Mouse (Mus musculus): ENCODE data around the gene Olfr1358. TPM values are rescaled to one million over a fixed set of nuclear protein-coding genes. Genes with fewer than 3 reads are reported as not detected.

Olfr1358 gene
- total and polyA plus RNA-seq, 3 experiments = not detected

DNA sequence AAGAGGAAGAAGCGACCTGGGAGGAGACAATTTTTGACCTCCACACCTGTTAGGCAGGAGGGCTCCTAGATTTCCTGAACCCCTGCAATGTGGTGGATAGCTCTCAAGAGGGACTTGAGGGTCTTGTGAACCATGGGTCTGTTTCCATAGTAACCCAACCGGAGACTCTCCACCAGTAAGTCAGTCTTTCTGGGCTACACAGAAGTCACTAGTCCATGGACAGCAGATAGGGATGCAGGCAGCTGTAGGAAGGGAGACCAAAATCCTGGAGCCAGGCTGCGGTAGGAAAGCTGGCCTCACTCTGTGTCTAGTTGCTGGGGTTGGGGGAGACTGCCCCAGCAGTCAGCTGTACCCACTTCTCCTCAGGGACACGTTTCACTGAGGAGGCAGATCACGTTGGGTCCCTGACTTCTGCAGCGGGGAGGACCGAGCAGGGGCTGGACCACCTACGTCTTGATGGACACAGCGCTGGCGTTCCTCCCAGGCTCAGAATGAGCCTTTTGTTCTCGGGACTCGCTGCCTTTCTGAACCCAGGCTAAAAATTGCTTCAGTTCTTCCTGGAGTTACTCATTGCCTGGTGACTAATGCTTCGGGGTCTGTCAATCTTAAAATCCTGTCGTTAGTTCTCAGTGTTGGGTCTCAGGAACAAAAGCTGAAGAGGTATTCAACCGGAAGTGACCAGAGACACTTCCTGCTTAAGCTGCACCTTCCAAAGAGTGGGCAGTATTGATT is 46.5 kb upstream of the Olfr1358 start:
- Histone ChIP-seq H3K79me2 (replicated peaks; ENCODE audit: control insufficient read depth, extremely low read depth, insufficient read depth, poor library complexity, severe bottlenecking) (no peaks in the 10 kb centered on the region), H3K27me3 (replicated peaks) (peaks cover 70% of the 10 kb centered on the region), H3K9ac (ENCODE audit: insufficient read depth, low read depth) (no peak overlapping the region), H3K4me3 (replicated peaks in 1 of 3; ENCODE audit: low read depth in 2 of 3, low read length in 2 of 3, poor library complexity in 1 of 3) (no peak overlapping the region), H3K4me1 (ENCODE audit: control insufficient read depth in 1 of 2, insufficient read depth in 2 of 2) (peaks cover 4% of the 10 kb centered on the region in 2 experiments; a peak in 1 of 4 replicates), H3K27ac (ENCODE audit: insufficient read depth, low read depth) (no peak overlapping the region), H3K4me2 (ENCODE audit: insufficient read depth, low read depth, poor library complexity, severe bottlenecking) (no peak overlapping the region), H3K36me3 (replicated peaks in 1 of 2; ENCODE audit: control insufficient read depth in 1 of 2, insufficient read depth in 1 of 2, low read length in 1 of 2) (no peaks in the 10 kb centered on the region), H3K9me3 (replicated peaks; ENCODE audit: low read length) (no peaks in the 10 kb centered on the region)
- TF ChIP-seq USF1 (IDR thresholded peaks at IDR 0.05; ENCODE audit: low read depth, low read length) = no peak
- TF ChIP-seq ZNF384 (IDR thresholded peaks at IDR 0.05; ENCODE audit: low read depth, low read length) = no peak
- TF ChIP-seq POLR2A (IDR thresholded peaks at IDR 0.05; ENCODE audit: low read depth, low read length) = no peak
- no peak for TF ChIP-seq ZC3H11A (IDR thresholded peaks at IDR 0.05; ENCODE audit: low read depth, low read length)
- no peak for TF ChIP-seq HCFC1 (IDR thresholded peaks at IDR 0.05; ENCODE audit: low read depth, low read length)
- TF ChIP-seq USF2 (conservative IDR thresholded peaks at IDR 0.05; ENCODE audit: low read depth, low read length) = no peak
- no peak for TF ChIP-seq MAX (IDR thresholded peaks at IDR 0.05; ENCODE audit: low read length)
- no peak for TF ChIP-seq JUND (conservative IDR thresholded peaks at IDR 0.05; ENCODE audit: low read depth, low read length)
- TF ChIP-seq IRF4 (IDR thresholded peaks at IDR 0.05; ENCODE audit: low read depth, low read length) = no peak
- TF ChIP-seq MYC (IDR thresholded peaks at IDR 0.05; ENCODE audit: low read depth, low read length) = no peak
- no peak for TF ChIP-seq MEF2A (IDR thresholded peaks at IDR 0.05; ENCODE audit: borderline replicate concordance, low read depth, low read length)
- no peak for TF ChIP-seq BHLHE40 (IDR thresholded peaks at IDR 0.05; ENCODE audit: low read depth, low read length)
- no peak for TF ChIP-seq ETS1 (conservative IDR thresholded peaks at IDR 0.05; ENCODE audit: low read depth, low read length)
- no peak for TF ChIP-seq CTCF (conservative IDR thresholded peaks at IDR 0.05 in 1 of 2, IDR thresholded peaks at IDR 0.05 in 1 of 2; ENCODE audit: low read depth in 2 of 2, low read length in 2 of 2)
- no peak for TF ChIP-seq GABPA (IDR thresholded peaks at IDR 0.05; ENCODE audit: insufficient replicate concordance, low read depth, low read length)
- no peak for TF ChIP-seq KAT2A (IDR thresholded peaks at IDR 0.05; ENCODE audit: insufficient replicate concordance, low read length)
- TF ChIP-seq RAD21 (IDR thresholded peaks at IDR 0.05; ENCODE audit: low read depth, low read length) = no peak
- dilution Hi-C loops (cut with MboI; ENCODE audit: extremely low pct_ligation_motif_present, extremely low pct_unique_long_range_greater_than_20kb, low sequenced_read_pairs) (no loop called here), in situ Hi-C loops (cut with MboI; ENCODE audit: low pct_ligation_motif_present, low pct_unique_long_range_greater_than_20kb, low sequenced_read_pairs) (no loop called here)
- no peak for DNase-seq (ENCODE audit: extremely low read depth)

DNA sequence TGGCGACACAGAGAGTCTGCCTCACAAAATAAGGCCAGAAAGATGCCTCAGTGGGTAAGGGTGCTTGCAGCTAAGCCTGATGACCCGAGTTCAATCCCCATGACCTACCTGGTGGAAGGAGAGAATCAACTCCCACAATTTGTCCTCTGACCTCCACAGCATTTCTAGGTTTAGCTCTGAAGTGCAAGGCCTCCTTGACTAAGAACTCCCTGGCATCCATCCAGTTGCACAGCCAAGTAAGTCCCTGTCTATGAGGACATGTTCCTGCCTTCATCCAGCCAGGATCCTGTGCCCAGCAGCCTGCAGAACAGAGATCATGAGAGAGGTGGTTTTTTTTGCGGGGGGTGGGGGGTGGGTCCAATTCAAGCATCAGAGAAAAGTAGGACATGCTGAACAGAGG is 45.2 kb upstream of the Olfr1358 start:
- no peak overlapping the region for H3K4me2 ChIP-seq (ENCODE audit: insufficient read depth, low read depth, poor library complexity, severe bottlenecking)
- no peaks in the 10 kb centered on the region for H3K79me2 ChIP-seq (replicated peaks; ENCODE audit: control insufficient read depth, extremely low read depth, insufficient read depth, poor library complexity, severe bottlenecking)
- peaks cover 73% of the 10 kb centered on the region for H3K27me3 ChIP-seq (replicated peaks)
- no peak overlapping the region for H3K4me3 ChIP-seq (replicated peaks in 1 of 3; ENCODE audit: low read depth in 2 of 3, low read length in 2 of 3, poor library complexity in 1 of 3)
- no peaks in the 10 kb centered on the region for H3K9me3 ChIP-seq (replicated peaks; ENCODE audit: low read length)
- H3K27ac ChIP-seq (ENCODE audit: insufficient read depth, low read depth) = no peak overlapping the region
- dilution Hi-C loops (cut with MboI; ENCODE audit: extremely low pct_ligation_motif_present, extremely low pct_unique_long_range_greater_than_20kb, low sequenced_read_pairs) (no loop called here), in situ Hi-C loops (cut with MboI; ENCODE audit: low pct_ligation_motif_present, low pct_unique_long_range_greater_than_20kb, low sequenced_read_pairs) (no loop called here)
- no peak overlapping the region for H3K9ac ChIP-seq (ENCODE audit: insufficient read depth, low read depth)
- H3K36me3 ChIP-seq (replicated peaks in 1 of 2; ENCODE audit: control insufficient read depth in 1 of 2, insufficient read depth in 1 of 2, low read length in 1 of 2) = no peaks in the 10 kb centered on the region
- peaks cover 3 to 4% of the 10 kb centered on the region in 2 experiments; a peak in 1 of 4 replicates for H3K4me1 ChIP-seq (ENCODE audit: control insufficient read depth in 1 of 2, insufficient read depth in 2 of 2)
- TF ChIP-seq ZC3H11A (IDR thresholded peaks at IDR 0.05; ENCODE audit: low read depth, low read length) (no peak), USF1 (IDR thresholded peaks at IDR 0.05; ENCODE audit: low read depth, low read length) (no peak), CTCF (conservative IDR thresholded peaks at IDR 0.05 in 1 of 2, IDR thresholded peaks at IDR 0.05 in 1 of 2; ENCODE audit: low read depth in 2 of 2, low read length in 2 of 2) (no peak), IRF4 (IDR thresholded peaks at IDR 0.05; ENCODE audit: low read depth, low read length) (no peak), MAX (IDR thresholded peaks at IDR 0.05; ENCODE audit: low read length) (no peak), MAZ (IDR thresholded peaks at IDR 0.05; ENCODE audit: low read depth, low read length) (no peak), ZKSCAN1 (IDR thresholded peaks at IDR 0.05; ENCODE audit: borderline replicate concordance, low read depth, low read length) (no peak), JUND (conservative IDR thresholded peaks at IDR 0.05; ENCODE audit: low read depth, low read length) (no peak), KAT2A (IDR thresholded peaks at IDR 0.05; ENCODE audit: insufficient replicate concordance, low read length) (no peak), NELFE (IDR thresholded peaks at IDR 0.05; ENCODE audit: low read depth, low read length) (no peak), E2F4 (IDR thresholded peaks at IDR 0.05; ENCODE audit: insufficient replicate concordance, low read depth, low read length) (no peak)
- no peak for DNase-seq (ENCODE audit: extremely low read depth)
